Mouse (Mus musculus) ZHBTc4 (cell line): ENCODE results near the gene Kitl.
A peak's percentile ranks its signal among the peaks of the same experiment; 100 is the strongest.

Experiments used
- DNase-seq: peaks from one replicate; pipeline ENCODE4 v3.0.0-alpha.2; 2011; ENCODE audit warnings: low read depth, low spot score

Gene Kitl

DNA sequence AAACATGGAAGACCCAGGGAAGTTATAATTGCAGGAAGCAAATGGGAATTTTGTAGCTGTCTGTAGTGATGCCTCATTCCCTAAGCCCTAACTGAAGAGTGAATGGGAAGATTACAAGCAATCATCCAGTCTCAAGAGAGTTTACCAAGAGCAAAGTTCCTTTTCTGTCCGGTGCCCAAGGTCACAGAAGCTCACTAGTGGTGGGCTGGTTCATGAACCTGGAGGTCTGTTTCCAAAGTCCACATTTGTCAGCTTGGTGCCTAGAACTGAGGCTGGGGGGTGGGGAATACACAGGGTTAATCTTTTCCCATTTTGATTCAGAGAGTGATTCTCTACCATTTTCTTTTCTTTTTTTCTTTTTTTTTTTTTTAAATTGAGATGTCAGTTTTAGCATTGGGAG, 11.3 kb downstream of the Kitl start:
- no peak for DNase-seq

DNA sequence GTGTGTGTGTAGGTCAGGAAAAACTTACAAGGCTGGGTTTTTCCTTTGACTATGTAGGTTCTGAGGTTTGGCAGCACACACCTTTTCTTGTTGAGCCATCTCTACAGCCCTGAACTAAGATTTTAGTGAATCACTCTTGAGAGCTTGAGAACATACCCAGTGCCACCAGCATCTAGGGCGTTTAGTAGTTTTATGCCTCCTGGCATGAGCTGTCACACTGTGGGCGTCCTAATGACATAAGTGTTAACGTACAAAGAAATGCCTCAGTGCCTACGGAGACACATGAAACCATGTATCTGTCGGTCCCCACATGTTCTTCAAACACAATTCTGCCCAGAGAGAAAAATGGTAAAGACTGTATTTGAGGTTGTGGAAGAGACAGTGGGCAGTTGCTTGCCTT, 15.0 kb downstream of the Kitl start:
- DNase-seq, result no peak

DNA sequence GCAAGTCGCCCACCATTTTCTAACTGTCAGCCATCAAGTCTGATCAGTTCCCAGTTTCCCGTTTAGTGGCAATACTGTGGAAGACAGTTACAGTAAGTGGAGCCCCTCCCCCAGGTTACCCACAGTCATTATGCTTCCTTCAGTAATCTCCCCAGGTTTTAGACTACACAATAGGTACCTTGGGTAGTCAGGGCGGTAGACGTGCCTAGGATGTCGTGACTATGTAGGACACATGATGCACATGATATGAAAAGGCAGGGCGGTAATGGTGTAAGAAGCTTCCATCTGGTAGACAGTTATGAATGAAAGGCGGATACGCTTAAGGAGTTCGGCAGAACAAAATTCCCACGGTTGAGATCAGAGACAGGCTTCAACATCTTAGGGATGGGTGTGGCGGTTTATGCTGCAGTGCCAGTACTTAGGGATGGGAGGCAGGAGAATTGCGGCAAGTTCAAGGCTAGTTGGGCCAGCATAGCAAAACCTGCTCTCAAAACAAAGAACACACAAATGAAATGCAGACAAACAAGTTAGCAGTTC, 15.6 kb downstream of the Kitl start:
- DNase-seq, result no peak

DNA sequence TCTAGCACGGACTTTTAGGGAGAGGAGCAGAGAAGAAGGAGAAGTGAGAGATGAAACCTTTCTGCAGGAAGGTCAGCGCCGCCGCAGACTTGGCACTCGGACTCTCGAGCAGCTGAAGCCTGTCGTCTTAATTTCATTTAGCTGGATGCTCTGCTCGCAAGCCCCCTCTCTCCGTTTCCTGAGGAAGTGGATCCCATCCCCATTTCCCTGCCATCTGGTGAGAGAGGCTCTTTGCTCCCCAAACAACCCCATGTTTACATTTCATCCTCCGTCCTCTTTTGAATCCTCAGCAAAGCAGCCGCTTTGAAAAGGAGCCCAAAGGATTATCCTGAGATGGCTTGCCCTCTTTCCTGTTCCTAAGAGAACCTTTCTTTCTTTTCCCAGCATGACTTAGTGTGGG, 16.2 kb downstream of the Kitl start:
- DNase-seq, result no peak

DNA sequence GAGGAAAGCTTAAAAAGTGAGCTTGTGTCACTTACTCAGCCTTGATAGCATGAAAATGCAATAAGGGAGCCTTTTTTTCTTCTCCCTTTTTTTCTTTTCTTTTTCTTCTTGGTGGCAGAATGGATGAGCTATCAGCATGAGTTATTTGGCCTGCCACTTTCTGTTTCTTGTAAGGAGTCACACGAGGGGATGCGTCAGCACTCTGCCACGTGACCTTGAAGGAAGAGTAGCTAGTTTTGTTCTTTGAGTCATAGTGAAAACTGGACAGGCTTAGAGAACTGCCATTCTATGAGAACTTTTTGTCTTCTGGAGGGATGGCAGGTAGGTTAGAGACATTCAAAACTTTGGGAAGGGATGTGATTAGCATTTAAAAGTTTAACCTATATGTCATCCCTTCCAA, 17.1 kb downstream of the Kitl start:
- no peak for DNase-seq

DNA sequence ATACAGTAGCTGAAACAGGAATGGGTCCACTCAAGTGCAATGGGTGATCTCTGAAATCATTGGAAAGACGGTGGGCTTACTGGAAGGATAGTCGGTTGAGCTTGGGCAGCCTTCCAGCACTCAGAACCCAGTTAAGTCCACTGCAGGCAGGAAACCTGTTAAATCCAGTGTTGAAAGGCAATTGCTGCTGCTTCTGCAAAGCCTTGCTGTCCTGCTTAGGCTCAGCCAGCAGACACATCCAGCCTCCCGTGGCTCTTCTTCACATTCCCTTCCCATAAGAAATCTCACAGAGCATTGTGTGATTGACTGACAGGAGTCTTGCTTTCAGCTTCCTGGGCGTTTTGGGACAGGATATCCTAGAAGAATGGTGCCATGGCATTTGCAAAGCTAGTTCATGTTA, 20.6 kb downstream of the Kitl start:
- no peak for DNase-seq

DNA sequence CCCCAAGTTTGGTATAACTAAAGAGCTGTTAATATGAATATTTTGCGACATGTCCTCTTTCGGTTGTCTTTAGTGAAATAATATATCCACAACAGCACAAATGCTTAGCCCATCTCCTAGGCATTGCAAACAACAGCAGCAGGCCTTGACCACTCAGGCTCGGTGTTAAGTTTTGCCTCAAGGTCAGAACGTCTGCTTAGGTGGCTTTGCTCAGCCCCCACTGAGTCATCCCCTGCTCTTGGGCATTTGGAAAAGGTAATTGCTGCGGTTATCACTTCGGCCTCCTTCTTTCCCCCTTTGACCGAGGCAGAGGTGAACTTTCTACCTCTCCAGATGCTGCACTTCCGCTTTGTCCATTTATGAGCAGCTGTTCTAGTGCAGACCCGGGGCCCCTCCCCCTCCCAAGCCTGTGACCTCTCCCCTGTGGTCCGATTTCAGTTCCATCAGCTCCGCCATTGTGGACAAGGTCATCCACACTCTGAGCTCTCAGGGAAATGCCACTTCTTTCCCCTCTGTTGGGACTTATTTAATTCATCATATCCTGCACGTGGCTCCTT, 23.0 kb downstream of the Kitl start:
- DNase-seq, result peak; percentile 45

DNA sequence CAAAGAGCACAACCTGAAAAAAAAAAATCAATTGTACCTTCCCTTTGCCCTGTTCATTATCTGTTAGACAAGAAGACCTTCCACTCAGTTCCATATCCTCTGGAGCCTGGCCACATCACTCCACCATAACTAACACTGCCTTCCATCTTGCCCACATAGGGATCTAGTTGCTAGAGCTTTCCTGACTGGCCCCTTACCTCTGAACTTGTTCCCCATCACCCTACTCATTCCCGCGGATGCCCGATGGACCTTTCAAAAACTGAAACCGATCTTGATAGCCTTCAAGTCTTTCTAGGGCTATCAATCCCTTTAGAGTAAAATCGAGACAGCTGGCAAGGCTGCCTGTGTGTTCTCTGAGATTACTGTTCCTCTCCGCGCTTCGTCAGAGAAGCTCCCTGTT, 23.6 kb downstream of the Kitl start:
- no peak for DNase-seq

DNA sequence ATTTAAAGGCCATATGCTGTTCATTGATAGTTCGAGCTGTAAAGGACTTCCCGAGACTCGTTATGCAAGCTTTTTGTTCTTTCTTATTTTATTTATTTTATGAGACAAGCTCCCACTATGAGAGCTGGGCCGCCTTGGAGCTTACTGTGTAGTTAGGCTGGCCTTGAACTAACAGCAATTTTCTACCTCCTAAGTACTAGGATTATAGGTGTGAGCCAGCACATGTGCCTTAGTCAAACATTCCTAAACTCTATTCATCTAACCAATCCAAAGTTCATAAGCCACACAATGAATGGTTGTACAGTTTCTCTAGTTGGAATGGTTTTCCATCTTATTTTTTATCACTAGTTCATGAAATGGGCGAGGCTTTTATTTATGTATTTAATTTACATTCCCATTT, 28.3 kb downstream of the Kitl start:
- DNase-seq, result no peak

DNA sequence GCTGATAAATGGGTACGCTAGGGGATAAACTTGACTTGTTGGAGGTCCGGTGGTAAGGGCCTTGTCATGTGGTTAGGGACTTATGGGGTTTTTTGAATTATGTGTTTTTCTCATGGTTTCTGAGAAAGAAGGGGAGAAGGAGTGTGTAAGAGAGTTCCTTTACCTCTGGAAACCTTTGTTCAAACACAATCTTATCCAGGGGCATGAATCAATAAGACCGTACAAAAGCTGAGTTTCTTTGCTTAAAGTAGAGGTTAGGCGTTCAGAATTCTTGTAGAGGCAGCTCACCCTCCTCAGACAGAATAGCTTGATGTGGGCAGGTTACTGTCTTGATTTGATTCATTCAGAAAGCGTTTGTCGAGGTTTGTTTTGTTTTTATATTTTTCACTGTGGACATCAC, 28.7 kb downstream of the Kitl start:
- no peak for DNase-seq

DNA sequence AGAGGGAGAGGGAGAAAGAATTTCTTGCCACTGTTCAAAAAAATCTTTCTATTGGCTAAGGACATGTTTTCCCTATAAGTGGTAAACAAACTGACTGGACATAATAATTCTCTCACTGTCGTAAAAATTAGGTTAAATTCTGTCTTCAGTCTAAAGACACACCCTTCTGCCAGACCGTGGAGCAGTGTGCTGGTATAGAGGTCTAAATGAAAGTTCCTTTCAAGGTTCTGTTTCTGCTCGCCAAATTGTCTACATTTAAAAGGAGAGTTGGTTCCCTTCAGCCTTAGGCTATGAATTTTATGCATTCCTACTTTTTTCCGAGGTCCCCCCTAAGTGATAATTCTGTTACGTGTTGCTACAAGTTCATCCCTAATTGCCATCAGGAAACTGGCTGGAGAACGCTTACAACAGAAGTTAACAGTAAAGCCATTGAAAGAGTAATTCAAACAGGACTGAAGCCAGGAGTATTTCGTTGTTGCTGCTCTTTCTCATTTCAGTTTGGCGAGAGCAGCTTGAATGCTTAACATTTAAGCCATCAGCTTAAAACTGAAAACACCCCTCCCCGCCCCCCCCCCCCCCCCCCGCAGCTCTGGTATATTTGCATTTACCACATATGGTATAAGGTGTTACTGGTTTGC, 35.8 kb downstream of the Kitl start:
- DNase-seq, result no peak

DNA sequence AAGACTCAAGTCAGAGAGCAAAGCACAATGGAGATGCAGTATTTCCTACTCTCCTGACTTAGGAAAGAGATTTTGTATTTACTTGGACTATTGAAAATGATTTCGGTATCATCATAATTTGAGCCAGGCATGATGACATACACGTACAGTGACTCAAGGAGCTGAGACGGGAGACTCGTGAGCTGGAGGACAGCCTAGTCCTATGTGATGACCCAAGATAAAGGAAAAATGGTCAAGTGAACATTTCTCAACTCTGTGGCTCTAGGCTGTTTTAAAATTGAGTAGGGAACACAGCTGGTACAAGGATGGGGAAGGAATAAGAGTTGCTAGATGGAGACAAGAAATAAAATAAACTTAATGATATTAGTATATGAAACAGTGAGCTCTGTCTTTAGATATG, 37.0 kb downstream of the Kitl start:
- DNase-seq, result no peak

DNA sequence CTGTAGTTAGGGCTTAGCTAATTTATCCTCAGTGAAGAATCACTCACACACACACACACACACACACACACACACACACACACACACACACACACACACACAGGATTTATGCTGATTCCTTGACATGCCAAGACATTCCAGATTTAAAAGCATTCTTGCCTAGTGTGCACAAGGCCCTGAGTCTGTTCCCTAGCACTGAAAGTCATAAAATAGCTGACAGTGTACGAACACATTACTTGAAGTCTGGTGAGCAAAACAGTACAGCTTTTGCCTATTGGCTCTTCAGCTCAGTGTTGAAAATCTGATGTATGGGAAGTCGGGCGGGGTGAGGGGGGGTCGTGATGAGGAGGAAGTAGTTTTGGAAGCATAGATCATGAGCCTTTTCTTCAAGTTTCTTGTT, 37.5 kb downstream of the Kitl start:
- no peak for DNase-seq

DNA sequence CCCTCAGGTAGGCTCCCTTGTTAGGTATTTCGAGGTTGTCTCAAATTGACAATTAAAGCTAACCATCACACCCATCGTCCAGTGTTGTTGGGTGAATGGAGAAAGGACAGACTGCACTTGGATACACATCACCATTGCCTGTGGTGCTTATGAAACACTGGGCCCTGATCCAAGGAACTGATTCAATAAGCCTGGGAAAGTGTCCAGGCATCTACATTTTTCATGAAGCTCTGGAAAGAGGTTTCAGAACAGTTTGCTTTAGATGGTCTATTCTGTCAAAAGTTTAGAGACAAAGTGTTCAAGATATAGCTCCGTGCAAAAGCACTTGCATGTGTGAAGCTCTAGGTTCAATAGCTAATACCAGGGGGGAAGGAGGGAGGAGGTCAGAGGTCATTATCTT, 38.6 kb downstream of the Kitl start:
- no peak for DNase-seq

DNA sequence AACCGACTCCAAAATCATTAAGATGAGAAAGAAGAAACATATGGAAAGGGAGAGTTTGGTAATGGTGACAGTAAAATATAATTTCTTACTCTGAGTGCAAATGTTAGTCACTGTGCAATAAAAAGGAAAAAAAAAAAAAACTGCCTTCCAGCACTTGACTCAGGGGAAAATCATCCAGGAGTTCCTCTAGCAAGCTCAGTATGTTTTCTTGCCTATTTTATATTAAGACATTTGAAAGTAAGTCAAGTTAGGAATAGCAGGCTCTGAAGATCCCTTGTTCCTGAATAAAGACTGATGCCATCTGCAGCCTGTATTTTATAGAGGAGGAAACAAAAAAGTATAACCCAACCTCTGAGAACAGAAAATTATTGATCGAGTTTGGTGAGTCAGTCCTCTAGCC, 39.7 kb downstream of the Kitl start:
- no peak for DNase-seq

DNA sequence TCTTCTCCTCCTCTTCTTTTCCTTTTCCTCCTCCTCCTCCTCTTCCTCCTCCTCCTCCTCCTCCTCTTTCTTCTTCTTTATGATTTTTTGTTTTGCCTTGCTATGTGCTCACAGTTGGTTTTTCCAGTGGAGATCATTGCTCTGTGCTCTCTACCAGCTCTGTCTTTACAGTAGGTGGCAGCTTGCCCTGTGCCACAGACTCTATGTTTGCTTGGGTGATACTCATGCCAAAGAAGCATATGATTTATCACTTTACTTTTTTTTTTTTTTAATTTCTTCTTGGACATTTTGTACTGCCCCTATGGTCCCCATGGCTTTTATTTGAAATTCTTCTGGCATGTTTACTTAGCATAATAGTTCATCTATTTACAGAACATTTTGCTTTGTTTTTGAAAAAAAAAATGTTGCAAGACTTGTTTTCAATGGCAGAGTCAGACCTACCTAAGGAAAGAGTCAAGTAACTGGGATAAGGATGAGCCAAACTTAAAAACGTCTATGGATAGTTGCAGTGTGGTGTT, 41.7 kb downstream of the Kitl start:
- no peak for DNase-seq

DNA sequence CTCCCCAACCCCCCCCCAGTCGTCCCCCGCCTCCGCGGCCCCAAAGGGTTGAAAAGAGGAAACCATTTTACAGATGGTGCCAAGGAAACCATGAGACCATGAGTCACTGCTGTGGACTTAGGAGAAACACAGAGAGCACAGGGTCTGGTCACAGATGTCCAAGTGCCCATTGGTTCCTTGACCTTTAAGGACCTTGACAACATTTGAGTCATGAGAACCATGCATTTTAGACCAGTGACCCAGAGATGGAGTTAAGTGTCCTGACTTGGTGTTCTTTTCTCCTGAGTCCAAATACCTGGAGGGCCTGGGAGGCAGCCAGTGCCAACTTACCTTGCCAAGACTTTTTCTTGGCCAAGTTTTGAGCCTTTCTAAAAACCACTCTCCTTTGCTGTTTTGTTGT, 43.9 kb downstream of the Kitl start:
- no peak for DNase-seq

DNA sequence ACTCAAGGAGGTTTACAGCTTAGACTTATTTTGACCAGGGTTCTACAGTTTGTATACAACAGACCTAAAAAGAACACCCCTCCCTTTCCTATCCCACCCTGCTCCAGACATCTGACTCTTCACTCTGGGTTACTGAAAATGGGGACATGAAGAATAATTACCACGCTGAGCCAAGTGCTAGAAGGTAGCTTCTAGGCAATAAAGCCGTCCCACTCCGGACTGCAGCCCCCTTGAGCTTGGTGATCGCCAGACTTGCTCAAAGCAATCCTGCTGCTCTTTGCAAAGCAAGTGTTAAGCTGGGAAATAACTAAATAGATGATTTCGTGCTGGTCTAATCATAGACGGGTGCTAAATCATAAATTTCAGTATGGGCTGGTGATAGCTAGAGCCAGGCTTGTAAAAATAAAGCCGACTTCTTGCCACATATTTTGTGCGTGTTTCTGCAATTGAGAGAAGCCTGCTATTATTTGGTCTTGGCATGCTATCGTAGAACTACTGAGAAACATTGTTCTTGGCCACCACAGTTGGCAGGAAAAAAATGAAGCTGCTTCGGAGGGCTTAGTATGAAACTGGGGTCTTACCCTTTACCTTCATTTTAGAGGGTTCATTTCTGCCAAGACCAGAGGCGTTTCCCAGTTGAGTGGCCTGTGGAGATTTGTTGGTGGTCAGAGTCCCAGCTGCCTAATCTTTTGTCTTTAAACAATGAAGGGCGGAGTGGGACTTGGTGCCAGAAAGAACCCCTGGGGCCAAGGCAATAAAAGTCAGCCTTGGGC, 50.3 kb downstream of the Kitl start:
- peak; percentile 87 for DNase-seq

DNA sequence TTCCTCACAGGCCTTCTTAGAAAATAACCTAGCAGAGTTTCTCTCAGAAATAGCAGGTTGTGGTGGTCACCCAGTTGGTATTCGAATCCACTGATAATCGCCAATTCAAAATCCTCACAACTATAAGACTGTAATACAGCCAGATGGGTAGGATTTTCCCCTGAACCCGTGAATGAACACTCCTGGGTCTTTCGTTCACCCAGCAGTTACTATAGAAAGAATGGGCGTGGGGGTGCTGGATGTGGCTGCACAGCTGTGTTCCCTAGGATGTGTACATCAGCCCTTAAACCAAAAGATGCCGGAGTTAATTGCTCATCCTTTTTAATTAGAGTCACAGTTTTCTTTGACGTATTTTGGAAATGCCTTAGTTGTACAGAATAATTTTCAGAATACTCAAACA, 50.9 kb downstream of the Kitl start:
- no peak for DNase-seq

DNA sequence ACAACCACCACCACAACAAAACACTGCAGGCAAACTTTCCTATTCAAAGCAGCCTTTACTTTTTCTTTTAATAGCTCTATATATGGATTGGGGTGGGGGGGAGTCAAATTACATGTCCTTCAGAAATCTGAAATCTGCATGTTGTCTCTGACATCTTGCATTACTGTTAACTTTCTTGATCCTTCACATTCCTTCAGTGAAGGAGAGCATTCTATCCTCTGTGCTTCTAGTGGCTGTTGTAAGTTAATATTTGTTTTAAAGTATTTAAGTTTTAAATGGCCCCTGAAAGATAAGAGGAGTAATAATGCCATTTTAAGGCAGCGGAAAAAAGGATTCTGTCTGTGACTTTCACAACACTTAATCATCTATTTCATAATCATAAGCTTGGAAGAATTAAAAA, 57.2 kb downstream of the Kitl start:
- no peak for DNase-seq

DNA sequence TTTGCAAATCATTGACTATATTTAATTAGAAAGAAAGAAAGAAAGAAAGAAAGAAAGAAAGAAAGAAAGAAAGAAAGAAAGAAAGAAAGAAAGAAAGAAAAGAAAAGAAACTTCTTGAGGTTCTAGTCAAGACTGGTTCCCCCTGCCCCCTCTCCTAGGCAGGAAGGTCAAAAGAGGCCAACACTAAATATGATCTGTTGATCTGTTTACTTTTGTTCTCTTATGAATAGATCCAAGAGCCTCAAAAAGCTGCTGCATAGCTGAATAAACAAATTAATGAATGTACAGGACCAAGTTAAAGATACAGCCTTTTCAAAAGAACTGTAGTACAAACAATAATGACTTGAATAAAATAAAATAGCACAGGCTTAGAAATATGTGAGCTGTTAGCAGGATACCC, 57.7 kb downstream of the Kitl start:
- DNase-seq, result no peak

DNA sequence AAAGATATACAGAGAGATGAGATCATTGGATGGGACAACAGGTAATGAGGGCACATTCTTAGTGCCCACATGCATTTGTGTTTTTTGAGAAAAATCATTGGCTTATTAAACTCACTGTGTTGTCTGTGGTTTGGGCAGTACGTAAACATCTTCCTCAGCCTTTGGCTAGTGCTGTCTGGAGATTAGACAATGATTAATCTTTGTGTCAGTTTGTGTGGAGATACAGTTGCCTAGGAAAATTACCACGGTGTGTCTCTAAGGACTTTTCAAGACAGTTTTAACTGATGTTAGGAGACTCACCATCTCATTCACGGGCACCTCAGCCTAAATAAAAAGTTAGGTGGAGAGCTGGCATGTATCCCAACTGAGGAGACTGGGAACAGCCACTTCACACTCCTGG, 85.7 kb downstream of the Kitl start:
- no peak for DNase-seq

DNA sequence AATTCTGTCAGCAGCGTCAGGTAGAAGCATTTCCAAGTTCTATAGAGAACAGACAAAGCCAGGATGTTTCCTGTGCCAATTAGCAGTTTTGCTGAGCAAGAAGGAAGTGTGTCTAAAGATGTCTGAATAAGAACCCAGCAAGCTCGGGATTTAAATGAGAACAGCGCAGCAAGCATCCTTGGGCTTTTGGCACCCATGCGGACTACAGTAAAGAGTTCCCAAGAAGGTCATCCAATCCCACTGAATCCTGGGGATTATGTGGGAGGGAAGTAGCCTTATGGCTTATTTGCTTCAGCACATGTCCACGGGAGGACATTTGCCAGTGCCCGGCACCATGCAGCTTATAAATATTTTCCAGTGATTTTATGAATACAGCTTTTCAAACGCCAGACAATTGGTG, 95.8 kb downstream of the Kitl start:
- DNase-seq, result peak; percentile 27
